Mouse (Mus musculus) lung, adult 2 months (tissue): Measurements from ENCODE around the gene Tmem242.

ENCODE experiments used
- CTCF ChIP-seq: fragments of 200-500 bp; IDR thresholded peaks from 2 replicates; pipeline ENCODE4 v1.5.1; 2011; ENCODE audit warnings: mild to moderate bottlenecking, low read length, control low read depth; ENCODE audit not compliant: insufficient read depth
- POLR2A ChIP-seq: fragments of 200-500 bp; IDR thresholded peaks from 2 replicates; pipeline ENCODE4 v1.6.1; 2011; ENCODE audit warnings: low read depth, mild to moderate bottlenecking, control low read depth, low read length, borderline replicate concordance; ENCODE audit errors: extremely low read depth

GRCm38 (mm10) chr17:5386885-5387545 is 53.0 kb downstream of the Tmem242 start:
- TF ChIP-seq CTCF (no peak), POLR2A (no peak)
